Comparison of ENCODE assay signal across 9 mouse cellular contexts in genomic region chr16:43363316-43363715, GRCm38 (mm10).
DNase-seq lines count a peak whose midpoint lies in the region; ATAC-seq lines count a peak whose summit lies in the region.
"Had no signal": no experiment of that assay in that cellular context is flagged by ENCODE, and none has a peak within 500 bp of the region (broad histone marks: within the 10 kb centered on the region; RNA-seq: fewer than 3 reads in every experiment).

No protein-coding gene starts in this region.

- H3K36me3 ChIP-seq in forebrain, embryonic 10.5 days (replicated peaks) = no peaks in the 10 kb centered on the region
- H3K36me3 ChIP-seq in forebrain, embryonic 13.5 days (ENCODE audit: poor library complexity, severe bottlenecking) = no peaks in the 10 kb centered on the region
- H3K36me3 ChIP-seq in limb, embryonic 12.5 days = no peaks in the 10 kb centered on the region
- no peaks in the 10 kb centered on the region for H3K36me3 ChIP-seq in limb, embryonic 10.5 days
- no peaks in the 10 kb centered on the region for H3K36me3 ChIP-seq in embryonic facial prominence, embryonic 15.5 days
- H3K36me3 ChIP-seq: neural tube, embryonic 13.5 days had no signal

- no peak overlapping the region for H3K4me2 ChIP-seq in forebrain, embryonic 13.5 days
- H3K4me2 ChIP-seq in limb, embryonic 12.5 days = no peak overlapping the region
- H3K4me2 ChIP-seq in embryonic facial prominence, embryonic 15.5 days (replicated peaks) = peak overlapping the region; percentile 4; the same call in 1 of the 2 replicates
- H3K4me2 ChIP-seq: neural tube, embryonic 13.5 days had no signal

- H3K27ac ChIP-seq in forebrain, embryonic 10.5 days = peak overlapping the region; percentile 75
- no peak overlapping the region for H3K27ac ChIP-seq in forebrain, embryonic 13.5 days
- H3K27ac ChIP-seq in limb, embryonic 12.5 days = 0 out of 2 replicates have a peak overlapping the region, but pooled peaks have one; percentile 23
- no peak overlapping the region for H3K27ac ChIP-seq in limb, embryonic 10.5 days
- H3K27ac ChIP-seq in embryonic facial prominence, embryonic 15.5 days (replicated peaks) = peak overlapping the region; percentile 82
- H3K27ac ChIP-seq: neural tube, embryonic 13.5 days had no signal

- 79% methylated on average over 6 of the region's 6 CpGs for WGBS in forebrain, embryonic 10.5 days
- WGBS in forebrain, embryonic 13.5 days = 73% methylated on average over 6 of the region's 6 CpGs
- 66% methylated on average over 6 of the region's 6 CpGs for WGBS in limb, embryonic 12.5 days
- WGBS in limb, embryonic 10.5 days = 81% methylated on average over 6 of the region's 6 CpGs
- 40% methylated on average over 6 of the region's 6 CpGs for WGBS in embryonic facial prominence, embryonic 15.5 days

- no peak for ATAC-seq in forebrain, embryonic 13.5 days
- ATAC-seq in limb, embryonic 12.5 days (ENCODE audit: insufficient number of reproducible peaks, insufficient read depth, low FRiP score, low TSS enrichment, low read depth) = no peak
- no peak for ATAC-seq in embryonic facial prominence, embryonic 15.5 days (ENCODE audit: insufficient number of reproducible peaks, low FRiP score, low TSS enrichment, low read depth)
- no peak for ATAC-seq in inflammation-experienced regulatory T-cells, adult 6 months

- H3K9me3 ChIP-seq in forebrain, embryonic 10.5 days = no peaks in the 10 kb centered on the region
- no peaks in the 10 kb centered on the region for H3K9me3 ChIP-seq in forebrain, embryonic 13.5 days (replicated peaks)
- H3K9me3 ChIP-seq in limb, embryonic 12.5 days = no peaks in the 10 kb centered on the region
- no peaks in the 10 kb centered on the region for H3K9me3 ChIP-seq in limb, embryonic 10.5 days (replicated peaks)
- H3K9me3 ChIP-seq in embryonic facial prominence, embryonic 15.5 days (replicated peaks) = no peaks in the 10 kb centered on the region
- H3K9me3 ChIP-seq: neural tube, embryonic 13.5 days had no signal

- no peak overlapping the region for H3K4me3 ChIP-seq in forebrain, embryonic 10.5 days
- no peak overlapping the region for H3K4me3 ChIP-seq in forebrain, embryonic 13.5 days
- no peak overlapping the region for H3K4me3 ChIP-seq in limb, embryonic 12.5 days (replicated peaks)
- H3K4me3 ChIP-seq in limb, embryonic 10.5 days = no peak overlapping the region
- H3K4me3 ChIP-seq in embryonic facial prominence, embryonic 15.5 days (replicated peaks) = no peak overlapping the region
- H3K4me3 ChIP-seq: neural tube, embryonic 13.5 days had no signal

- DNase-seq in forebrain, embryonic 10.5 days (ENCODE audit: extremely low spot score, low spot score) = no peak
- no peak for DNase-seq in limb, embryonic 10.5 days (ENCODE audit: low spot score)
- DNase-seq in lung, postnatal 36 days = peak; percentile 17
- DNase-seq in T-cell, adult 2 months (ENCODE audit: low spot score) = no peak

- peaks cover 16% of the 10 kb centered on the region for H3K4me1 ChIP-seq in forebrain, embryonic 10.5 days
- H3K4me1 ChIP-seq in forebrain, embryonic 13.5 days = peaks cover 15% of the 10 kb centered on the region
- H3K4me1 ChIP-seq in limb, embryonic 12.5 days (replicated peaks) = peaks cover 16% of the 10 kb centered on the region
- H3K4me1 ChIP-seq in limb, embryonic 10.5 days = peaks cover 15% of the 10 kb centered on the region
- H3K4me1 ChIP-seq in embryonic facial prominence, embryonic 15.5 days = peaks cover 19% of the 10 kb centered on the region

- no peaks in the 10 kb centered on the region for H3K27me3 ChIP-seq in forebrain, embryonic 10.5 days (ENCODE audit: poor library complexity, severe bottlenecking)
- no peaks in the 10 kb centered on the region for H3K27me3 ChIP-seq in forebrain, embryonic 13.5 days
- no peaks in the 10 kb centered on the region for H3K27me3 ChIP-seq in limb, embryonic 12.5 days
- no peaks in the 10 kb centered on the region for H3K27me3 ChIP-seq in limb, embryonic 10.5 days (ENCODE audit: low read depth, poor library complexity, severe bottlenecking)
- no peaks in the 10 kb centered on the region for H3K27me3 ChIP-seq in embryonic facial prominence, embryonic 15.5 days
- H3K27me3 ChIP-seq: neural tube, embryonic 13.5 days had no signal

- no peak overlapping the region for H3K9ac ChIP-seq in forebrain, embryonic 13.5 days
- H3K9ac ChIP-seq in limb, embryonic 12.5 days (replicated peaks) = no peak overlapping the region
- H3K9ac ChIP-seq in embryonic facial prominence, embryonic 15.5 days = no peak overlapping the region
- H3K9ac ChIP-seq: neural tube, embryonic 13.5 days had no signal

Comparison
In these comparisons a context has a peak if more than half of its experiments do, and no peak if none do; other contexts are left out.
1. H3K27ac ChIP-seq: peak in forebrain, embryonic 10.5 days (single experiment), limb, embryonic 12.5 days (single experiment) and embryonic facial prominence, embryonic 15.5 days (single experiment); none in forebrain, embryonic 13.5 days (single experiment) and limb, embryonic 10.5 days (single experiment).